Comparison of ENCODE assay signal across 13 mouse cellular contexts in genomic region chr2:18673766-18674165, GRCm38 (mm10). TPM values are rescaled to one million over a fixed set of nuclear protein-coding genes. Genes with fewer than 3 reads are reported as not detected.
A peak's percentile ranks its signal among the peaks of the same experiment; 100 is the strongest.
DNase-seq lines count a peak whose midpoint lies in the region; ATAC-seq and TF ChIP-seq lines count a peak whose summit lies in the region.
"Had no signal": no experiment of that assay in that cellular context is flagged by ENCODE, and none has a peak within 500 bp of the region (broad histone marks: within the 10 kb centered on the region; RNA-seq: fewer than 3 reads in every experiment).

No protein-coding gene starts in this region.

- no peak overlapping the region for H3K4me2 ChIP-seq in heart, embryonic 16.5 days (ENCODE audit: low read depth, low read length)
- H3K4me2 ChIP-seq in intestine, embryonic 15.5 days (replicated peaks), result peak overlapping the region; percentile 85; the same call in 1 of the 2 replicates

- no peak for ATAC-seq in heart, embryonic 16.5 days (replicated peaks; ENCODE audit: extremely low read depth, insufficient read depth, low FRiP score)
- no peak for ATAC-seq in megakaryocyte, adult 5-6 weeks (ENCODE audit: poor library complexity, severe bottlenecking)
- no peak for ATAC-seq in intestine, embryonic 15.5 days
- ATAC-seq: inflammation-experienced regulatory T-cells, adult 6 months had no signal

- 76% methylated on average over 4 of the region's 4 CpGs for WGBS in heart, embryonic 16.5 days
- WGBS in intestine, embryonic 15.5 days, result 67% methylated on average over 4 of the region's 4 CpGs

- H3K9ac ChIP-seq in heart, embryonic 16.5 days (ENCODE audit: low read length), result peak overlapping the region; percentile 26; the same call in 1 of the 2 replicates
- H3K9ac ChIP-seq in MEL (ENCODE audit: control insufficient read depth, low read depth, low read length, poor library complexity, severe bottlenecking), result peak overlapping the region; percentile 42
- H3K9ac ChIP-seq in intestine, embryonic 15.5 days, result no peak overlapping the region
- H3K9ac ChIP-seq: embryonic facial prominence, embryonic 15.5 days had no signal

- TF ChIP-seq RAD21 in MEL (IDR thresholded peaks at IDR 0.05; ENCODE audit: low read depth, low read length), result no peak

- no peak for TF ChIP-seq CTCF in MEL (IDR thresholded peaks at IDR 0.05 in 2 of 3, conservative IDR thresholded peaks at IDR 0.05 in 1 of 3; ENCODE audit: control insufficient read depth in 1 of 3, insufficient read depth in 1 of 3, low read depth in 2 of 3, low read length in 3 of 3, poor library complexity in 1 of 3, severe bottlenecking in 1 of 3)

- peaks cover 18% of the 10 kb centered on the region for H3K4me1 ChIP-seq in heart, embryonic 16.5 days (ENCODE audit: control insufficient read depth, insufficient read depth, low read length)
- peaks cover 21% of the 10 kb centered on the region for H3K4me1 ChIP-seq in megakaryocyte, embryonic 14.5 days
- H3K4me1 ChIP-seq in MEL (ENCODE audit: control insufficient read depth in 1 of 2, insufficient read depth in 2 of 2, low read length in 2 of 2), result peaks cover 13 to 19% of the 10 kb centered on the region in 2 experiments
- H3K4me1 ChIP-seq in intestine, embryonic 15.5 days (replicated peaks), result peaks cover 6% of the 10 kb centered on the region; the same call in 1 of the 2 replicates

- H3K27ac ChIP-seq in heart, embryonic 16.5 days (ENCODE audit: low read length), result no peak overlapping the region
- no peak overlapping the region for H3K27ac ChIP-seq in MEL (ENCODE audit: control insufficient read depth, low read depth, low read length)
- H3K27ac ChIP-seq in intestine, embryonic 15.5 days, result no peak overlapping the region
- H3K27ac ChIP-seq: embryonic facial prominence, embryonic 15.5 days had no signal

- no peaks in the 10 kb centered on the region for H3K36me3 ChIP-seq in heart, embryonic 16.5 days (ENCODE audit: control insufficient read depth, insufficient read depth)
- peaks cover 13% of the 10 kb centered on the region for H3K36me3 ChIP-seq in megakaryocyte, embryonic 14.5 days (replicated peaks; ENCODE audit: low read length)
- peaks cover 0 to 22% of the 10 kb centered on the region in 2 experiments; a peak in 2 of 4 replicates for H3K36me3 ChIP-seq in MEL (ENCODE audit: control insufficient read depth in 1 of 2, insufficient read depth in 2 of 2, low read length in 2 of 2)
- no peaks in the 10 kb centered on the region for H3K36me3 ChIP-seq in intestine, embryonic 15.5 days
- H3K36me3 ChIP-seq: embryonic facial prominence, embryonic 15.5 days had no signal

- no peaks in the 10 kb centered on the region for H3K27me3 ChIP-seq in heart, embryonic 16.5 days (ENCODE audit: control insufficient read depth, insufficient read depth, low read length)
- peaks cover 14% of the 10 kb centered on the region for H3K27me3 ChIP-seq in megakaryocyte, embryonic 14.5 days (replicated peaks)
- peaks cover 10 to 24% of the 10 kb centered on the region in 2 experiments for H3K27me3 ChIP-seq in MEL (ENCODE audit: control insufficient read depth in 1 of 2, insufficient read depth in 2 of 2, low read length in 2 of 2)
- no peaks in the 10 kb centered on the region for H3K27me3 ChIP-seq in intestine, embryonic 15.5 days (replicated peaks)
- H3K27me3 ChIP-seq: embryonic facial prominence, embryonic 15.5 days had no signal

- TF ChIP-seq EP300 in MEL (IDR thresholded peaks at IDR 0.05; ENCODE audit: low read depth in 1 of 2, low read length in 2 of 2), result no peak

- H3K4me3 ChIP-seq in heart, embryonic 16.5 days (ENCODE audit: low read length), result no peak overlapping the region
- H3K4me3 ChIP-seq in megakaryocyte, embryonic 14.5 days (replicated peaks), result peak overlapping the region; percentile 96
- H3K4me3 ChIP-seq in MEL (ENCODE audit: control insufficient read depth in 1 of 2, insufficient read depth in 1 of 2, low read depth in 2 of 2, low read length in 2 of 2), result peak overlapping the region; percentile 12 to 83; a peak in 2 of 4 replicates
- H3K4me3 ChIP-seq in intestine, embryonic 15.5 days (replicated peaks), result no peak overlapping the region

- H3K9me3 ChIP-seq in heart, embryonic 16.5 days (replicated peaks; ENCODE audit: control insufficient read depth, low read length), result no peaks in the 10 kb centered on the region
- no peaks in the 10 kb centered on the region for H3K9me3 ChIP-seq in megakaryocyte, embryonic 14.5 days
- H3K9me3 ChIP-seq in MEL (replicated peaks; ENCODE audit: insufficient read depth, low read length), result no peaks in the 10 kb centered on the region
- H3K9me3 ChIP-seq in intestine, embryonic 15.5 days, result no peaks in the 10 kb centered on the region
- H3K9me3 ChIP-seq: embryonic facial prominence, embryonic 15.5 days had no signal

- peaks cover 24% of the 10 kb centered on the region for H3K79me2 ChIP-seq in MEL (ENCODE audit: control insufficient read depth, insufficient read depth, low read length, poor library complexity)

- no peak for DNase-seq in heart, postnatal 4 days
- peak; percentile 41 for DNase-seq in MEL (ENCODE audit: low read depth, low spot score)
- no peak for DNase-seq in urinary bladder, adult 18-20 months (ENCODE audit: low spot score in 2 of 2)
- no peak for DNase-seq in frontal cortex, adult 2 months (ENCODE audit: extremely low spot score in 1 of 2, low spot score in 1 of 2)
- DNase-seq: lung, adult 2 months; right cerebral cortex, postnatal 25 days had no signal

- no peak for TF ChIP-seq POLR2A in MEL (IDR thresholded peaks at IDR 0.05; ENCODE audit: control insufficient read depth in 1 of 2, insufficient read depth in 1 of 2, low read depth in 1 of 2, low read length in 2 of 2, poor library complexity in 1 of 2)

TF ChIP-seq in MEL, 35 proteins besides CTCF, POLR2A, EP300 and RAD21 (continues in another document):
- TF ChIP-seq GATA1 (IDR thresholded peaks at IDR 0.05; ENCODE audit: low read depth, low read length), result no peak
- no peak for TF ChIP-seq ZC3H11A (IDR thresholded peaks at IDR 0.05; ENCODE audit: low read depth, low read length)
- TF ChIP-seq HCFC1 (IDR thresholded peaks at IDR 0.05; ENCODE audit: low read depth, low read length), result no peak
- no peak for TF ChIP-seq TCF12 (IDR thresholded peaks at IDR 0.05; ENCODE audit: low read depth, low read length)
- TF ChIP-seq ZMIZ1 (IDR thresholded peaks at IDR 0.05; ENCODE audit: low read depth, low read length), result no peak
- TF ChIP-seq NRF1 (IDR thresholded peaks at IDR 0.05; ENCODE audit: insufficient read depth, low read depth, low read length, poor library complexity, severe bottlenecking), result no peak
- TF ChIP-seq MAX (IDR thresholded peaks at IDR 0.05; ENCODE audit: low read length), result no peak
- TF ChIP-seq CHD2 (IDR thresholded peaks at IDR 0.05; ENCODE audit: low read length), result no peak
- no peak for TF ChIP-seq USF1 (IDR thresholded peaks at IDR 0.05; ENCODE audit: low read depth, low read length)
- TF ChIP-seq MAZ (IDR thresholded peaks at IDR 0.05; ENCODE audit: low read depth, low read length), result no peak
- no peak for TF ChIP-seq MYB (IDR thresholded peaks at IDR 0.05; ENCODE audit: low read depth, low read length)
- TF ChIP-seq MYC (IDR thresholded peaks at IDR 0.05; ENCODE audit: low read depth, low read length), result no peak
- no peak for TF ChIP-seq ZKSCAN1 (IDR thresholded peaks at IDR 0.05; ENCODE audit: low read depth, low read length)
- TF ChIP-seq CHD1 (IDR thresholded peaks at IDR 0.05; ENCODE audit: low read depth, low read length), result no peak
- no peak for TF ChIP-seq USF2 (IDR thresholded peaks at IDR 0.05; ENCODE audit: borderline replicate concordance in 1 of 2, insufficient read depth in 1 of 2, low read depth in 1 of 2, low read length in 2 of 2)
- TF ChIP-seq GABPA (IDR thresholded peaks at IDR 0.05; ENCODE audit: low read depth, low read length), result no peak

RNA-seq across cellular contexts. Expression of gene Commd3, which starts 1.6 kb away (rescaled TPM):
- 194 and 201 TPM in 2 replicates for polyA plus RNA-seq in heart, embryonic 16.5 days (2015; fragmentation: Nextera tagmentation; extraction: Ambion mirVana)
- 100 to 1,000 TPM; 126 to 140 TPM for total RNA-seq in heart, postnatal 4 days (2021)
- 48.7 and 223 TPM in 2 replicates for polyA plus RNA-seq in megakaryocyte, embryonic 14.5 days (2012; ENCODE audit: insufficient read depth, low replicate concordance)
- total RNA-seq in megakaryocyte, adult 5-6 weeks (2015), result 112 and 114 TPM in 2 replicates
- 105 and 126 TPM in 2 replicates for total RNA-seq in megakaryocyte, adult 5-6 weeks (2017)
- total RNA-seq in MEL (2012; rRNA removed), result 42.9 and 47.0 TPM in 2 replicates
- polyA plus RNA-seq in MEL (2012; ENCODE audit: insufficient read depth in 1 of 2, insufficient read length in 2 of 2, low read depth in 1 of 2, low replicate concordance in 2 of 2, missing spikeins in 1 of 2), result 10 to 100 TPM in 1 of 2 experiments, not detected in 1; 70.7 TPM
- polyA plus RNA-seq in intestine, embryonic 15.5 days (2015; fragmentation: Nextera tagmentation; extraction: Ambion mirVana), result 217 and 235 TPM in 2 replicates
- 136 and 141 TPM in 2 replicates for polyA plus RNA-seq in frontal cortex, adult 2 months (2012; rRNA removed)

RNA-seq across cellular contexts. Expression of gene Bmi1, which starts 3.1 kb away (rescaled TPM):
- polyA plus RNA-seq in heart, embryonic 16.5 days (2015; fragmentation: Nextera tagmentation; extraction: Ambion mirVana), result 13.8 and 15.8 TPM in 2 replicates
- total RNA-seq in heart, postnatal 4 days (2021), result 10 to 100 TPM; 63.8 to 69.2 TPM
- polyA plus RNA-seq in megakaryocyte, embryonic 14.5 days (2012; ENCODE audit: insufficient read depth, low replicate concordance), result 2.7 and 5.1 TPM in 2 replicates
- 18.1 and 22.2 TPM in 2 replicates for total RNA-seq in megakaryocyte, adult 5-6 weeks (2015)
- total RNA-seq in megakaryocyte, adult 5-6 weeks (2017), result 16.5 and 23.3 TPM in 2 replicates
- 65.8 and 66.5 TPM in 2 replicates for total RNA-seq in MEL (2012; rRNA removed)
- polyA plus RNA-seq in MEL (2012; ENCODE audit: insufficient read depth in 1 of 2, insufficient read length in 2 of 2, low read depth in 1 of 2, low replicate concordance in 2 of 2, missing spikeins in 1 of 2), result 10 to 100 TPM in 1 of 2 experiments, not detected in 1; 68.1 TPM
- polyA plus RNA-seq in intestine, embryonic 15.5 days (2015; fragmentation: Nextera tagmentation; extraction: Ambion mirVana), result 16.6 and 20.1 TPM in 2 replicates
- 51.2 and 52.8 TPM in 2 replicates for polyA plus RNA-seq in frontal cortex, adult 2 months (2012; rRNA removed)

RNA-seq across cellular contexts. Expression of gene Spag6, which starts 20.1 kb away (rescaled TPM):
- polyA plus RNA-seq in heart, embryonic 16.5 days (2015; fragmentation: Nextera tagmentation; extraction: Ambion mirVana), result 0.26 TPM in 1 of 2 replicates, not detected in the other
- total RNA-seq in heart, postnatal 4 days (2021), result under 1 TPM; 0.56 to 0.57 TPM
- polyA plus RNA-seq in megakaryocyte, embryonic 14.5 days (2012; ENCODE audit: insufficient read depth, low replicate concordance), result not detected in 2 replicates
- not detected in 2 replicates for total RNA-seq in megakaryocyte, adult 5-6 weeks (2015)
- total RNA-seq in megakaryocyte, adult 5-6 weeks (2017), result not detected in 2 replicates
- 0.26 TPM in 1 of 2 replicates, not detected in the other for total RNA-seq in MEL (2012; rRNA removed)
- under 1 TPM in 1 of 2 experiments, not detected in 1; 0.10 TPM for polyA plus RNA-seq in MEL (2012; ENCODE audit: insufficient read depth in 1 of 2, insufficient read length in 2 of 2, low read depth in 1 of 2, low replicate concordance in 2 of 2, missing spikeins in 1 of 2)
- 0.05 TPM in 1 of 2 replicates, not detected in the other for polyA plus RNA-seq in intestine, embryonic 15.5 days (2015; fragmentation: Nextera tagmentation; extraction: Ambion mirVana)
- 4.1 and 5.0 TPM in 2 replicates for polyA plus RNA-seq in frontal cortex, adult 2 months (2012; rRNA removed)
- polyA plus RNA-seq: embryonic facial prominence, embryonic 15.5 days; inflammation-experienced regulatory T-cells, adult 6 months; thymus, postnatal 0 days had no signal

Comparison
In these comparisons a context has a peak if more than half of its experiments do, and no peak if none do; other contexts are left out.
1. H3K4me3 ChIP-seq: peak in megakaryocyte, embryonic 14.5 days (single experiment) and MEL (2 of 2); none in heart, embryonic 16.5 days (single experiment) and intestine, embryonic 15.5 days (single experiment).